Mouse (Mus musculus): ENCODE results near the gene Unc50. TPM values are rescaled to one million over a fixed set of nuclear protein-coding genes. Genes with fewer than 3 reads are reported as not detected.

Unc50 gene
- polyA plus RNA-seq, 1 experiment from 2014 or later: 87.2 TPM

DNA sequence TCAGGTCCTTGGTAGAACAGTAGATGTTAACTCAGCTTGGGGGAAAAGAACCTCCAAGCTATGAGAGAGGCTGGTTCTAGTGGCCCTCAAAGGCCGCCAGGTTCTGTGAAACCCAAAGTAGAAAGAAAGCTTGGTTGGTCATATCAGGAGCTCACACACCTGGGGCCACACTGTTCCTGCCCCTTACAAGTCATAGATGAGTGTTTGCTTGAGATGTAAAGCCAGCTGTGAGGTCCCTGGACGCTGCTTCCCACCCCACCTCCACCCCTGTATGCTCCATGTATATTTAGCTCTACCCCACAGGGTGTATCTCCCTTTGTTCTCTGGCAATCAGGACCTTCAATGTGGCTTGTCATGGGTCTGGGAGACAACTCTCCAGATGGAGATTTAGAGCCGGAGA, 21.3 kb upstream of the Unc50 start:
- H3K4me2 ChIP-seq: no peak overlapping the region
- H3K27me3 ChIP-seq (replicated peaks): no peaks in the 10 kb centered on the region
- no peaks in the 10 kb centered on the region for H3K9me3 ChIP-seq (replicated peaks)
- peaks cover 6% of the 10 kb centered on the region for H3K4me1 ChIP-seq
- WGBS (ENCODE audit: insufficient replicate concordance): 59% methylated on average over 3 of the region's 3 CpGs
- no peak overlapping the region for H3K27ac ChIP-seq
- no peak for ATAC-seq
- no peaks in the 10 kb centered on the region; the same call in 1 of the 2 replicates for H3K36me3 ChIP-seq
- H3K4me3 ChIP-seq: no peak overlapping the region
- H3K9ac ChIP-seq: no peak overlapping the region

DNA sequence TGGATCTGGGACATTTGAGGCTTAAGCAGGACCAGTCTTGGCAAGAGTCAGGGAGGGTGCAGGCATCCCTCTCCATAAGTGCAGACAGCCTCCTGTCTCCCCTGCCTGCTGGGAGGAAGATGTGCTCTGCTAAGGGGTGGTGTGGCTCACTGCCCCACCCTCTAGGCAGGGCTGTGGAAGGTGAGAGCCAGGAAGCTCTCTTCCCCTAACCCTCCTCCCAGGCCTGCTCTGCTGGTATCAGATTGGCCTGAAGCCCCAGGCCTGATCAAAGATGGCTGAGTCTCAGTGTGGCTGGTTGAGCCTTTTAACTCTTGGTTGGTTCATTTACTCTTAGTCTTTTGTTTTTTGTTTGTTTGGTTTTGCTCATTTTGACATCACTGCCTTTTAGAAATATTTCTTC, 20.3 kb upstream of the Unc50 start:
- no peak overlapping the region for H3K9ac ChIP-seq
- no peaks in the 10 kb centered on the region; the same call in 1 of the 2 replicates for H3K36me3 ChIP-seq
- H3K27ac ChIP-seq: no peak overlapping the region
- H3K9me3 ChIP-seq (replicated peaks): no peaks in the 10 kb centered on the region
- H3K4me3 ChIP-seq: no peak overlapping the region
- peaks cover 6% of the 10 kb centered on the region for H3K4me1 ChIP-seq
- no peak for ATAC-seq
- H3K4me2 ChIP-seq: no peak overlapping the region
- H3K27me3 ChIP-seq (replicated peaks): no peaks in the 10 kb centered on the region

GRCm38 (mm10) chr1:37415394-37415793, 14.5 kb upstream of the Unc50 start:
- 83% methylated on average over 1 of the region's 1 CpGs for WGBS (ENCODE audit: insufficient replicate concordance)
- Histone ChIP-seq H3K9me3 (replicated peaks) (no peaks in the 10 kb centered on the region), H3K4me2 (no peak overlapping the region), H3K9ac (no peak overlapping the region), H3K27ac (no peak overlapping the region), H3K4me3 (no peak overlapping the region), H3K4me1 (peaks cover 6% of the 10 kb centered on the region), H3K27me3 (replicated peaks) (no peaks in the 10 kb centered on the region), H3K36me3 (peaks cover 31% of the 10 kb centered on the region)
- ATAC-seq: no peak

- Histone ChIP-seq H3K9me3 (replicated peaks) (0 out of 2 replicates have a peak, but pooled peaks cover 5% of the 10 kb centered on the region), H3K9ac (no peak overlapping the region), H3K4me2 (no peak overlapping the region), H3K4me1 (peaks cover 4% of the 10 kb centered on the region; the same call in 1 of the 2 replicates), H3K27me3 (replicated peaks) (no peaks in the 10 kb centered on the region), H3K36me3 (peaks cover 65% of the 10 kb centered on the region), H3K4me3 (no peak overlapping the region), H3K27ac (no peak overlapping the region)
- peak; percentile 49; the same call in 1 of the 2 replicates for ATAC-seq
- WGBS (ENCODE audit: insufficient replicate concordance): 84% methylated on average over 1 of the region's 1 CpGs
Measured at GRCm38 (mm10) chr1:37419420-37419819, 10.5 kb upstream of the Unc50 start.

GRCm38 (mm10) chr1:37427144-37427875, 2.6 kb upstream of the Unc50 start:
- peak overlapping the region; percentile 19; the same call in 1 of the 2 replicates for H3K4me2 ChIP-seq
- H3K27me3 ChIP-seq (replicated peaks): no peaks in the 10 kb centered on the region
- WGBS (ENCODE audit: insufficient replicate concordance): 81% methylated on average over 8 of the region's 8 CpGs
- H3K9me3 ChIP-seq (replicated peaks): 0 out of 2 replicates have a peak, but pooled peaks cover 5% of the 10 kb centered on the region
- H3K9ac ChIP-seq: no peak overlapping the region
- ATAC-seq: no peak
- H3K36me3 ChIP-seq: peaks cover 66% of the 10 kb centered on the region
- peaks cover 41% of the 10 kb centered on the region for H3K4me1 ChIP-seq
- peak overlapping the region; percentile 27; the same call in 1 of the 2 replicates for H3K27ac ChIP-seq
- H3K4me3 ChIP-seq: no peak overlapping the region

- H3K4me3 ChIP-seq: peak overlapping the region; percentile 95
- H3K27ac ChIP-seq: peak overlapping the region; percentile 90
- H3K9ac ChIP-seq: peak overlapping the region; percentile 87
- 0 out of 2 replicates have a peak, but pooled peaks cover 5% of the 10 kb centered on the region for H3K9me3 ChIP-seq (replicated peaks)
- peak overlapping the region; percentile 89 for H3K4me2 ChIP-seq
- peaks cover 67% of the 10 kb centered on the region for H3K36me3 ChIP-seq
- H3K4me1 ChIP-seq: peaks cover 54% of the 10 kb centered on the region
- ATAC-seq: no peak
- WGBS (ENCODE audit: insufficient replicate concordance): 31% methylated on average over 2 of the region's 2 CpGs
- no peaks in the 10 kb centered on the region for H3K27me3 ChIP-seq (replicated peaks)
Measured at GRCm38 (mm10) chr1:37428911-37429310, 1.0 kb upstream of the Unc50 start.

GRCm38 (mm10) chr1:37430297-37430840, 430 bp downstream of the Unc50 start:
- no peaks in the 10 kb centered on the region for H3K27me3 ChIP-seq (replicated peaks)
- no peaks in the 10 kb centered on the region for H3K9me3 ChIP-seq (replicated peaks)
- WGBS (ENCODE audit: insufficient replicate concordance): 1% methylated on average over 40 of the region's 40 CpGs
- H3K4me1 ChIP-seq: peaks cover 58% of the 10 kb centered on the region
- peak overlapping the region; percentile 87 for H3K9ac ChIP-seq
- peak overlapping the region; percentile 90 for H3K27ac ChIP-seq
- peak overlapping the region; percentile 95 for H3K4me3 ChIP-seq
- peak; percentile 64 for ATAC-seq
- H3K36me3 ChIP-seq: peaks cover 60% of the 10 kb centered on the region
- peak overlapping the region; percentile 89 for H3K4me2 ChIP-seq

DNA sequence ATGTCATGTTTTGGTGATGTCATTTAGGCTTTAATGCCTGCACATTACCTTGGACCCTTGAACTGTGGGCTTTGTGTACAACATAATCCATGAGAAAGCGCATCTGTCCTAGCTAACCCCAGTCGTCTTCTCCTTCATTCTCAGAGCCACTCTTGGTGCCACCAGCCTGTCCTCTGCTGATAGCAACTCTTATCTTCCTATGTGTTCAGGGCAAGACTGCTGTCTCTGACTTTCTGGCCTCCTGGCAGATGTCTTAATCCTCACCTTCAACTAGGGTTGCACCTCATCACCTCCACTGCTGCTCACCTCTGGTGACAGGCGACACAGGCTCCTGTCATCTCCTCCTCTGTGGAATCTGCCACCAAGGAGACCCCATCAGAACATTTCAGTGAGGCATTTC, 6.5 kb downstream of the Unc50 start:
- H3K4me2 ChIP-seq: peak overlapping the region; percentile 46
- H3K36me3 ChIP-seq: peaks cover 89% of the 10 kb centered on the region
- no peak overlapping the region for H3K9ac ChIP-seq
- WGBS (ENCODE audit: insufficient replicate concordance): 43% methylated on average over 3 of the region's 3 CpGs
- ATAC-seq: peak; percentile 96
- no peaks in the 10 kb centered on the region for H3K27me3 ChIP-seq (replicated peaks)
- peak overlapping the region; percentile 73 for H3K27ac ChIP-seq
- peaks cover 47% of the 10 kb centered on the region for H3K4me1 ChIP-seq
- no peak overlapping the region for H3K4me3 ChIP-seq
- H3K9me3 ChIP-seq (replicated peaks): no peaks in the 10 kb centered on the region

DNA sequence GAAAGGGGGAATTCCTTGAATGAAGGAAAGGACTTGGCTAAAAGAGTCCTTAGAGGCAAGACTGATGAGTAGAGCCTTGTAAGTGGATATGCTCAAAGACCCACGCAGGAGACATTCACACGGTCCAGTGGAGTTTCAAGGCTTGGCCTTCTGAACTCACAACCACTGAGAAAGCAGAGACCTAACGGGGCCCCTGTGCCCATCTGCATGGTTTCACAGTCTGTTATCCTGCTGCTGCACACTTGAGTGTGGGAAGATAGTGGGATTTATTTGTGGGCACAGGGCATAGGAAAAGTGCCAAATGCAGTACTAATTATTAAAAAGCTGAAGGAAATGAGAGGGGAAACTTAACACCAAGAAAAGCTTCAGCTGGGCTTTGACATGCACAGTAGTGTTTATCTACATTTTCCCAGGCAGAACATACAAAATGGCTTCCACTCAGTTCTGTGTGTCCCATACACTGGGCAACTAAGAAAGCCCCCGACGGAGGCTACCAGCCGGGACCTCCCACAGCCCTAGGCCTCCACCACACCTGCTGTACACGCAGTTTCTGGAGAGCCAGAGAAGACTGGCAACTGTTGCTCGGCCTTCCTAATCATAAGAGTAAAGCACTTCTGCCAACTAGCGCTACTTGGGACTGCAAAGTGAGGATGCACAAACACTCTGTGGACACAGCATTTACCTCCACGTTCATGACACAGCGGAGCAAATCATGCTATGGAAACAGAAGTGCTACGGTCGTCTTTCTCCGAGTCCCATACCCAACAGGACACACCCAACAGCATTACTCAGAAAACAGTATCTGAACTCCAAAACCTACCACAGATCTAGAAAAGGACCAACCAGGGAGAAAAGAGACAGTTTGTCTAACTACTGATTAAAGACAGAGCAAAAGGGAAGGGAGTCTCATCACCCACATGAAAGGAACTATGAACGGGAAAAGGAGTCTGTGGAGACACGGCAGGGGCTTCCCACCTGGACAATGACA, 13.2 kb downstream of the Unc50 start:
- H3K4me3 ChIP-seq: no peak overlapping the region
- H3K4me2 ChIP-seq: peak overlapping the region; percentile 45
- no peaks in the 10 kb centered on the region for H3K27me3 ChIP-seq (replicated peaks)
- 69% methylated on average over 16 of the region's 16 CpGs for WGBS (ENCODE audit: insufficient replicate concordance)
- peaks cover 18% of the 10 kb centered on the region for H3K4me1 ChIP-seq
- peak; percentile 81 for ATAC-seq
- H3K36me3 ChIP-seq: peaks cover 40% of the 10 kb centered on the region
- H3K9ac ChIP-seq: no peak overlapping the region
- H3K27ac ChIP-seq: peak overlapping the region; percentile 73
- no peaks in the 10 kb centered on the region for H3K9me3 ChIP-seq (replicated peaks)

DNA sequence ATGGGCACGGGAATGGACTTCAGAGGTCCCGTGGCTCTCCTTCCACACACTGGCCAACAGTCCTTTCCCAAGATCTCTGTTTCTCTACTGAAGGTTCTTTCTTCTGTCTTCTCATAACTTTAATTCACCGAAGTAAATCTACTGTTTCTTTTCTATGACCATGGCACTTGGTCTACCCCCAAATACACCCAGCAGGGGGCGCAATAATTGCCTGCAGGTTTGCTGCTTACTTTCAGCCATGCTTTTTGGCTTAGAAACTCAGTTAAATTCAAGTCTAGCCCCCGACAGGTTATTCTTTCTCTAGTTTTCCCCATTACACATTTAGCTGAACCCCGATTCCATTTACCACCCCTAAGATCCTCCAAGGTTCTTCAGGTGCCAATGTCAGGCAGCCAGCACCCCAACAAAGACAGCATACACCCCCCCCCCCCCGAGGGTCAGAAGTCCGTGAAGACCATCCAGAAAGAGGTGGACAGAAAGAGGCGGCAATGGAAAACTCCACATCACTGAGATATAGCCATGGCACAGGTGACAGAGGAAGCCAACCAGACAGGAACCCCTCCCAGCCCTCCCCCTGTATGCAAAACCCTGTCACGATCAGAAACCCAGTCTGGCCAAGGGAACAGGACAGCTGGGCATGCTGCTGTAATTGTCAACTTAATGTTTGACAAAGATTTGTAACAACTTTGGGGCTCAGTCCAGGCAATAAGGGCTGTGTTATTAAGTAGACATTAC, 18.6 kb downstream of the Unc50 start:
- H3K36me3 ChIP-seq: peaks cover 2% of the 10 kb centered on the region; the same call in 1 of the 2 replicates
- no peak overlapping the region for H3K4me2 ChIP-seq
- H3K27ac ChIP-seq: no peak overlapping the region
- 67% methylated on average over 10 of the region's 10 CpGs for WGBS (ENCODE audit: insufficient replicate concordance)
- no peaks in the 10 kb centered on the region for H3K27me3 ChIP-seq (replicated peaks)
- H3K9me3 ChIP-seq (replicated peaks): no peaks in the 10 kb centered on the region
- peaks cover 2% of the 10 kb centered on the region; the same call in 1 of the 2 replicates for H3K4me1 ChIP-seq
- H3K9ac ChIP-seq: no peak overlapping the region
- H3K4me3 ChIP-seq: no peak overlapping the region
- no peak for ATAC-seq

DNA sequence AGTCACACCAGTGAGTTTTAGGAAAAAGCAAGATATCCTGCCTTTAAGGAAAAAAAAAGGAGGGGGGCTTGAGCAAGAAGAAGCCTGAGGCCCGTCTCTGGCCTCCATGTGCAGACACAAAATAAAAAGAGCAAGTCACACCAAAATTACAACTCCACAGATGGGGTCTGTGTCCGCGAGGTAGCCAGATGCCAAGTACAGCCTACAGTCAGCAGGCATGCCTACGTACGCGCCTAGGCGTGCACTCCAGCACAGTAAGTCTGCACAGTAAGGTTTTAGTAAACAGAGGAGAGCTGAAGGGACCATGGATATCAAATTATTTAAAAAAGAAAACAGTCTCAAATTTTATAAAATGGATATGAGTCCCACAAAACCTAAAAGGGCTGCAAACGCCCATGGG, 21.3 kb downstream of the Unc50 start:
- peaks cover 2% of the 10 kb centered on the region; the same call in 1 of the 2 replicates for H3K36me3 ChIP-seq
- H3K4me2 ChIP-seq: no peak overlapping the region
- ATAC-seq: no peak
- H3K4me3 ChIP-seq: no peak overlapping the region
- no peak overlapping the region for H3K27ac ChIP-seq
- H3K9me3 ChIP-seq (replicated peaks): no peaks in the 10 kb centered on the region
- WGBS (ENCODE audit: insufficient replicate concordance): 80% methylated on average over 8 of the region's 8 CpGs
- no peaks in the 10 kb centered on the region for H3K27me3 ChIP-seq (replicated peaks)
- H3K4me1 ChIP-seq: no peaks in the 10 kb centered on the region
- H3K9ac ChIP-seq: no peak overlapping the region
